Mouse (Mus musculus) adrenal gland, adult 8-10 months (tissue): ENCODE measurements at regions not wholly inside any gene's neighbourhood (a gene's known extent, or its start where the extent isn't known, plus 50 kb on each side); places are given as distances from the start of the nearest gene placed in this dataset.

Experiments used
- DNase-seq: peaks from one replicate; pipeline ENCODE4 v3.0.0; 2022

DNA sequence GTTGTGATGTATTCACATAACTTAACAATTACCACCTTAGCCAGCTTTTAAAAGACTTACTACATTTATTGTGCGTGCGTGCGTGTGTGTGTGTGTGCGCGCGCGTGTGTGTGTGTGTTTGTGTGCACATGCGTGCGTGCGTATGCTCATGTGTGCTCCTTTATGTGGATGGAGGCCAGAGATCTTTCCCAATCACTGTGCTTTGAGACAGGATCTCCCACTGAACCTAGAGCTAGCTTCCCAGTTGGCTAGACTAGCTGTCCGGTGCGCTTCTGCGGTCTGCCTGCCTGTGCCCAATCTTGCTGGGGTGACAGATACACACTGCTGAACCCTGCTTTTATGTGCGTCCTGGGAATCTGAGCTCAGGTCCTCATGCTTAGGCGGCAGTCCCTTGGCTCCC is 50.1 kb upstream of the Arhgap29 start:
- DNase-seq: no peak

DNA sequence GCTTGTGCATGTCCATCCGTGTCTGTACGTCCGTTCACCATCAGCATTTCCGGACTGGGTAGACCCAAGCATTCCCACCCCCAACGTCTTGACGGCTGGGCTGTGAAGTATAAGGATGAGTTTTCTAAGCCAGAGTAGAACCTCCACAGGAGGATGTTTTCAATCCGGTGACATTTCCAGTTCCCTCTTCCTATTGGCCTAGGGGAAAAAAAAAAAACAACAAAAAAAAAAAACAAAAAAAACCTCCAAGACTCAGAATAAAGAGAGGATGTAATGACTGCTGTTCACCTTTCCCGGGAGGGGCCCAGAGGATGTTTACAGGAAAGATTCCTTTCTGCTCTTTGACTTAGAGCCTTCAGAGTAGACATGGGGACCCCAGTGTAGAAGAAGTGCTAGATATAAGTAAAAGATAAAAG is 51.9 kb upstream of the Arhgap29 start:
- no peak for DNase-seq

DNA sequence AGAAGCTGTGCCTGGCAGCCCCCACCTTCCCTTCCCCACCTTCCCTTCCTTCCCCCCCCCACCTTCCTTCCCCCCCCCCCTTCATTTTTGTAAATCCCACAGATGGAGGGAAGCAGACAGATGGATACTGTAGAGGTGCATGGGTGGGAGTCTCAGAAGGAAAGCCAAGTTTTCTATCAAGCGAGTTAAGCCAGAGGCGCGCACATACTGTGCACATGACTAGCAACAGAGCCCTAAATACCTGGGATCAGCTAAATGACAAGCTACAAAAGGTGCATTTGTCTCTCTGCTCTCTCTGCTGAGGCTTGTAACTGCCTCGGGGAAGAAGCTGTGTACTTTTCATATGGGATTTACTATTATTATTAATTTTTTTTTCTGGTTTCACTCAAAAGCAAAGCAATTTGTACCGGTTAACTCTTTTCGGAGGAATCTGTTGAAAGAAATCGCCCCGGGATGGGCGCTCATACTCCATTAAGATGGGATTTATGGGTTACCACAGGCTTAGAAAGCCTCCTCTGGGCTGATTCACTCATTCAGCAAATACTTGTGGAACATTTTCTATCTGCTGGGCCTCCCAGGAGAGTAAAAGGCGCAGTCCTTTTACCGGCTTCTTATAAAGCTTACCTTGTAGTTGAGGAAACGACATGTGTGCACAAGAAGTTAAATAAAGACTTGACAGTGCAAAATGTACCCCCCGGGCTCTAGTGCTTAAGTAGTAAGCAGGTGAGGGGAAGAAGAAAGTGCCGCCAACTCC is 54.3 kb upstream of the Arhgap29 start:
- DNase-seq: no peak

DNA sequence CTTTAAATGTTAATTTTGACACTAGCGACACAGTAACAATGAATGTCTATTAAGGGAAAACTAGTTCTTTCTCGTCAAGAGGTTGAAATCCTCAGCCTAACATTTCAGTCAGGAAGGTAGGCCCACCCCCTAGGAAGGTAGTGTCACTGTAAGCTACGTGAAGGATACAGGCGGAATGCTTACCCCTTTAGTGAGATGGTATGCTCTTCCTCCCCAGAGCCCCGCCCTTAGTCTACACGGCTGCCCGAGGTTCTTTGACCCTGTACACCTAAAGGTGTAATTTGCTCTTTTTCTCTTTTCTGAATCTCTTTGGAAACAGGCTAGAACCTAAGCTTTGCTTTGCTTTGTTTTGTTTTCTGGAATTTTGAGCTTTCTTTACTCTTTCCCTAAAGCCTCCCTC is 58.7 kb upstream of the Arhgap29 start:
- DNase-seq: no peak

DNA sequence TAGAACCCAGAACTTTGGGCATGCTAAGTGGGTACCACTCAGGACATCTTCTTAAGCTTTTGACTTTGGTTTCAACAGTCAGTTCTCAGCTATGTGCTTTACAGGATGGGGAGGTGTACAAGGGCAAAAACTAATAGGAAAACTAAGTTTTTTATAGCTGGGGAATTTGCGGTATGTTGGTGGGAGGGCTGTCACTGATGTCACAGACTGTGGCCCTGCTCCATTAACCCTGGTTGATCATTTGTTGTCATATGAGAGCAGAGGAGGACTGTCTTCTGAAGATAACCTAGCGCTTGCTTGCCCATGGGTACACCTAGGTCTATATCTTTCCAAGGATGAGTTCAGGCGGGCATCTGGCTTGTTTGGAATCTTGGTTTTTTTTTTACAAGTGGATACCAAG is 59.7 kb upstream of the Arhgap29 start:
- no peak for DNase-seq

DNA sequence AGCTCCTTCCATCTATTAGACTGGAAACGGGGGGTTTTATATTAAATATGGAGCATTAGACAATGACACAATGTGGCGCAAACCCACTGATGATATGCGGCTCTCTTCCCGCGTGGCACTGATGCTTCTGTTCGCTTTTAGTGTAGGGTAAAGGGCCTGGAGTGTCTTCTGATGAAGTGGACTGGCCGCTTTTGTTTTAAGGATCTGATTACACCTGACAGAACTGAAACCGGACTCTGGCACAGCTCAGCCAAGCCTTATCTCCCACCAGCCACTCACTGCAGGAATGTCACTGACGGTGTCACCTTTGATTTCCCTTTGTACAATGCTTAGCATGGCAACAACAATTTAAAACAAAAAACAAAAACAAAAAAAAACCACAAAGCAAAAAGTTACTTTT is 61.0 kb upstream of the Arhgap29 start:
- DNase-seq: no peak

DNA sequence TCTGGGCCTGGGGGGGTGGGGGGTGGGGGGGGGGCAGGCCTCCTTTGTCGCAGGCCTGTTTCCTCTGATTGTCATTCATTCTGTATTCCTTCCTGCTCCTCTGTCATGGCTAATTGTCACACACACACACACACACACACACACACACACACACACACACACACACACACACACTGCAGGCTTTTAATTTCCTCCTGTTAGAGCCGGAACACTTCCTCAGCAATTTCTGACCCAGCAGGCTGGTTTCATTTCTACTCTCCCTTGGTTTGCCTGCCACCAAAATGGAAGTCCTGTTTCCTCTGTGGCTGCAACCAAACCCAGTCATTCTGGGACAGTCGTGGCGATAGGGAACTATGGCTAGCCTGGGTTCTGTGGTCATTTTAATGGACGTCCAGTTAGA is 61.8 kb upstream of the Arhgap29 start:
- DNase-seq: no peak

DNA sequence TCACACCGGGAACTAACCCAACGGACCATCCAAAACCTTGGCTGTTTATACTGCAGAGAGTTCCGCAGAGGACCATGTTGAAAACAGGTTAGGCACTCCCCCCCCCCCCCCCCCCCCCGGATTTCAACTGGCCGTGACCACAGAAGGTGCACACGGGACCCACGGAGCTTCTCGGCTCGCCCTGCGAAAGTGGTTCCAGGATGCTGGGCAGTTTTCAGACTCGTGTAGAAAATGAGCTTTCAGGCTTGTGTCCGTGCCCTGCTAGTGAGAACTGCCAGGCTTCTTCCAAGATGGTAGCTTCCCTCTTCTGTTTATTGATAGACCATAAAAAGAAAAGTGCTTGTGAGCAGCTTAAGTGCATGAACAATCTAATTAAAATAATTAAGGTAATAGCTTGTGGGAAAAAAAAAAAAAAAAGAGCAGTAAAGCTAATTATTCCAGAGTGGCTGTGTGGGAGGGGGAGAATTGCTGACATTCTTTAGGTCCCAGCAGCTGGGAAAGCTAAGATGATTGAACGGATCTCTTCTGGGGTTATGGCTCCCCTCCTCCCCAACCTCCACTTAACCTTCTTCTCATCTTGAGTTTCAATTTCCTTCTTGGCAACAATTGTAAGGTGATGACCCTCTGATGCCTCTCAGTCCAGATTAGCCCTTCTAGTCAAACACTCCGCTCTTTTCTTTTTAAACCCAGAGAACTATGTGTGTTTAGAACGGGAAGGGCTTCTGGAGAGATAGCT is 65.3 kb upstream of the Arhgap29 start:
- no peak for DNase-seq

DNA sequence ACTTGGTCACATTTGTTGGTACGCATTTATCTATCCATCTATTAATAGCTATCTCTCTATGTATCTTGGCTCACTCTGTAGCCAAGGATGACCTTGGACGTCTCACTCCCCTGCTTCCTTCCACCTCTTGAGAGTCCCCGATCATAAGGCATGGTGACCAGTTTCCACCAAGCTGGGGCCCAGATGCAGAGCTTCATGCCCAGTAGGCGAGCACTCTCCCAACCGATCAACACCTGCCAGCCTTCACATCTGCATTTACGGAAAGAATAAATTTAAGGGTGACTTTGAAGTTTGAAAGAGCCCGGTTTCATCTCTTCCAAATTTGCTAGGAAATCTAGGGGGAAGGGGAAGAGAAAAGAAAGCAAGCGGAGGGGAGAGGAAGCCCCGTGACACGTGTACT is 66.0 kb upstream of the Arhgap29 start:
- DNase-seq: no peak

DNA sequence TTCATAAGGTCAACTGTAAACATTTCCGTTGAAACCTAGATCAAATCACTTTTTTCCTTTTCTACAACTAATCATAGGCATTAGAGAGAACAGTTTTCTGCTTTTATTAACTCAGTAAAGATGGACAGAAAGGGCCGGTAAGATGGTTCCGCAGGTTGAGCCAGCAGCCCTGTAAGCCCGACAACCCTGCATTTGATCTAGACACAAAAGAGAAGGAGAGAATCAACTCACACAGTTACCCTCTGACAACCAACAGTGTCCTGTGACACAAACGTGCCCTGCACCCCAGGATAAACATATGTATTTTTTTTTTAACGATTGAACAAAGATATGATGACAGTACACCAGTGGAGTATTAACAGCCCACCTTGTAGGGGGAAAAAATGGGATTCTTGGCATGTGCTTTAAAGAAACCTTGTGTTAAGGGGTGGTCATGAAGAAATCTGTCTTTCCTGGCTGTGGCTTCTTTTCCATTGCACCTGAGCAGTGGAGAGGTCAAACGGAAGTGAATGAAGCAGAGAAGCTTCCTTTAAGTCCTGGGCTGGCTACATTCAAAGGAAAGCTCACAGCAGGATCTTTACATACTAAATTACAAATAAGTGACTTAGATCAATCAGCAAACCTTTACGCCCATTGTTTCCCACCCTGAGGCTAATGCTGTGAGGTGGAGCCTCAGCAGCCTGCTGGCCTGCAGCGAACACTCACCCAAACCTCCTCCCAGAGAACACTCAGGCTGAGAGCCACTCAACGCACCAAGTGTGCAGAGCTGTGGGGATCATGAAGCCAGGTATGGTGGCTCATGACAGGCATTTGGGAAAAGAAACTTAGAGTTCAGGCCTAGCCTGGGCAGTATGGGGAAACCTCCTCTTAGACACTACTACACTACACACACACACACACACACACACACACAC is 66.8 kb upstream of the Arhgap29 start:
- DNase-seq: no peak

DNA sequence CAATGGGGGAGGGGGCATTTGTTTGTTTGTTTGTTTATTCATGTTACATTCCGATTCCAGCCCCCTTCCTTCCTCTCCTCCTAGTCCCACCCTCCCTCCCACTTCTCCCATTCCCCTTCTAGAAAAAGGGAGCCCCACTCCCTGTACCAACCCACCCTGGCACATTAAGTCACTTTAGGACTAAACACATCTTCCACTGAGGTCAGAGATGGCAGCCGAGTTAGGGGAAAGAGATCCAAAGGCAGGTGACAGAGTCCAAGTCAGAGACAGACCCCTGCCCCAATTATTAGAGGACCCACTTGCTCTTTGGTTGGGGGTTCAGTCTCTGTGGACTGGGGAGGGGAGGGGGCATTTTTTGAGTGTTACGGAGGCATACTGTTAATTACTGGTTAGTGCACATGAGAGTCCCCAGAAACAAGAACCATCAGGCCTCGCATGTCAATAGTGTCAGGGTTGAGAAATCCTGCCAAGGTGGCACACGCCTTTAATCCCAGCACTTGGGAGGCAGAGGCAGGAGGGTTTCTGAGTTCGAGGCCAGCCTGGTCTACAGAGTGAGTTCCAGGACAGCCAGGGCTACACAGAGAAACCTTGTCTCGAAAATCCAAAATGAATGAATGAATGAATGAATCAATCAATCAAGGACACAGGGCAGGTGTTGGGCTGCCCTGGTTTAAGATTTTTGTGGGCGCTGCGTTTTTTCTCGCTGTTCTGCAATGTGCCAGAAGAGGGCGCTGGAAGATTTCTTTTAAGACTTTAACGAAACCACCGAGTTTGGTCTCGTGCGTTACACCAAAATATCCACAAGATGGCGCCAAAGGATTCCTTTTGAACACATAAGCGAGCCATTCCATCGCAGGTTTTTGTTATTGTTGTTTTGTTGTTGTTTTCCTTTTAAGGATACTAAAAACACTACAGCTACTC is 67.8 kb upstream of the Arhgap29 start:
- DNase-seq: peak; percentile 82

DNA sequence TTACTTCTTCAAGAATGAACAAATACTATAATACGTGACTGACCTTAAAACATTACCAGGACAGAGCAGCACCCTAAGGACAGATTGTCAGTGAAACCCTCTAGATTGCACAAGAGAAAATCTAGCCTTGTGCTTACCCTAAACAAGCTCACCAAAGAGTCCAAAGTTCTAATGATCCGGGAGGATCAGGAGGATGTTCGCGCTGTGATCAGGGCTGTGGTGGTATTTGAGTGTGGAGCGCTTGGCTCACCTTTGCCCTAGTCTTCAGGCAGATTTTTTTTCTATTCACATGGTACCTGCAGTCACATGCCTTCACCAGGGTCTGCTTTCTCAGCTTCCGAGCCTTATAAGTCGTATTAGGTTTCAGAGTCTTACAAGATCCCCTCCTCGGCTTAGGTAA is 65.3 kb upstream of the Abcd3 start:
- no peak for DNase-seq

DNA sequence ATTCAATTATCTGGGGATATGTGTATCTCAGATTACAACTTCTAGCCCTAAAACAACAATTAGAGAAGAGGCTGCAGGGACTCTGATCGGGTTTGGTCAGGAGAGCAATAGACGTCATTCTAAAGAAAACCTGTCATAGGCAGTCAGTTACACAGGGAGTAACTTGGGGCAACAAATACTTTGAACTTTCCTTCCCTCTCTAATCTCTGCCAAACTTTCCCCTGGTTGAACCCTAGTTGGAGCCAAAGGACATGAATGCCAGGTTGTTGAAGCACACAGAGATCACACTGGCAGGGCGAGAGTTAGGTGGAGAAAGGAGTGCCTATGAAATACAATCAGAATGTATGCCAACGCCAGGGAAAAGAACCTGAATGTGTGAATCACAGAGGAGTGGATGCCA is 60.0 kb upstream of the Abcd3 start:
- no peak for DNase-seq

DNA sequence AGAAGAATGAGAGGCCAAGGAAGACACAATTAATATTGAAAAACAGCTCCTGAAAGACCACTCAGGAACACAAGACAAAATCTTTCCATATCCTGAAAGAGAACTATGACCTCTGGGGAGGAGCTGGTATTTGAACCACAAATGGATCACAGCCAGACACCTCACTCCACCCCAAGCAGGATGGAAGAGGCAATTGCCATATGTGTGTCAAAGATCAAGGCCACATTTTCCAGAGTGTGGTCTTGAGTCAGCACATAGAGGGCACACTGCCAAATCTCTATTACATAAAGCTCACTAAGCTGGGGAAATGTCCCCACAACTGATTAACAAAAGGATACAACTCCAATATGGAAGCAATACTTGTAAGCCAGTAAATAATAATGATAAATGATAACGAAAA is 59.5 kb upstream of the Abcd3 start:
- DNase-seq: peak; percentile 63

DNA sequence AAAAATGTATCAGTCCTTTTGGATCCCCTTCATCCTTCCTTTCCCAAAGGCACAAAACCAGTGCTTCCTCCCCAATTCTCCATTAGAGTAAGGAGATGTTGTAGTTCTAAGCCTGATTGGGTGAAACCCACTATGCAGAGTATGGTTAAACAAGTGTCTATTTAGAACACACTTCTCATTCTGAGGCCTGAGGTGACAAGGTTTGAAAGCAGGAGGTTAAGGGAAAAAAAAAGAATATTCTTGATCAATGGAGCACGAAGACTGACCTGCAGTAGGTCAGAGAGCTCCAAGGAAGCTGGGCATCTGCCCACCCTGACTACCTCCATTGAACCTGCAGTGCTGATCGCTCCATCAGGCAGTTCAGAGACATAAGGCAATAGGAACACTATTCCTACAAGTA is 58.5 kb upstream of the Abcd3 start:
- DNase-seq: no peak

DNA sequence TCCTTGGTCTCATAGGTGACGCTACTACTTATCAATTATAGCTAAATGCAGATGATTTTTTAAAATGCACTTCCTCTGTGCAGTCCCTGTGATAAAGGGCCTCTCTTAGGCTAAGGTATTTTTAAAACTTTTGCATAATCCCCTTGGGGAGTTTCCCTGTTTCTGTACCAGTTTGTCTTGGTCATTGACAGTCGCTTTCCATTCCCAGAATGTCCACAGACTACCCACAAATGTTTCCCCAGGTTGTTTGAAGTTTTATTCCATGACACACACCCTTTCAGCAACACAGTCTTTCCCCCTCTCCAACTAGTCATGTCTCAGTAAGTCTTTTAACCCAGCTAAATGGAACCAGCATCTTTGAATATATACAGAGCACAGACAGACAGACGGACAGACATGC is 57.6 kb upstream of the Abcd3 start:
- DNase-seq: no peak

DNA sequence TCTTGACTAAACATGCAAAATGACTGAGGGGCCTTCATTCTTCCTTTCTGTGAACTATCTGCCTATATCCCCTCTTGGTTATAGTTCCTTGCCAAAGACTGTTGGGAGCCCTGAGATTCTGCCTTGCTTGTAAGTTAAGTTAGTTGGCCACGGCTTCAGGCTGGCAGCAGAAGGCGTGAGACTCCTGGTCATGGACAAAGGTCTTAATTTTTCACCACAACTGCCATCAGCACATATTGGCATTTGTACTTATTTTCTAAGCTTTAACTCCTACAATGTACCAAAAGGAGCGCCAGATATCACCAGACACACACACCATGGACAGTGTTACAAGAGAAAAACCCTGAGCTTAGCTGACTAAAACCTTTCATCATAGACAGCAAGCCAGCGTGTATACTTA is 56.7 kb upstream of the Abcd3 start:
- DNase-seq: no peak

DNA sequence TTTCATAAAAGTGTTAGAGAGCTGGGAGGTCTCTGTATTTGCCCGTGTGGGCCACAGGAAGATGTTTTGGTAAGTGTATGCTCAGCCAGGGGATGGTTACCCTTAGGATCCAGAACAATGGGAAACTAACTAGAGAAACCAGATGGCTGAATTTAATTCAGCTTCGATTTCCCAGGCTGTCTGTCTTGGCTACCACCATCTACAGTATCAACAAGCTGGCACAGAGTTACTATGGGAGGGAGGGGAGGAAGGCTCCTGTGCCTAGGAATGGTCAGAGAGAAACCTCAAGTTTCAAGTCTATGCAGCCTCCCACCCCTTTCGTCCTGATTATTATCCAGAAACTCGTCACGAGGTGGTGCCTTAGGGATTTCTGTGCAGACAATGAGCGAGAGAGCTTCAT is 55.6 kb upstream of the Abcd3 start:
- DNase-seq: no peak

DNA sequence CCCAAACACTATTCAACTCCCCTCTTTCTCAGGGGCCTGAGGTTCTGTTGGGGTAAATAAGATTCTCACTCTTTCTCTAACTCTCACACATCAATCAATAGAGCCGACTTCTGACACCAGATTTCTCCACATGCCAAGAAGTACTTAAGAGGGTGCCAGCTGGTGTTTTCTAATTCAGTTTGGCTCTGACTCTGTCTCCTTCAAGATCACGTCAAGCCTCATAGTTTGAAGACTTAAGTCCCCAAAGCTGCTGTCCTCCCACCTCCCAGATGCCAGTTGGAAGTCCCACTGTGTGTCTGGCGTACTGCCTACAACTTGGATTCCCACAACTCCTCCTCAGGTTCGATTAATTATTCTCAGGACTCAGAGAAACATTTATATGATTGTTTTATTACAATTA is 54.6 kb upstream of the Abcd3 start:
- no peak for DNase-seq

DNA sequence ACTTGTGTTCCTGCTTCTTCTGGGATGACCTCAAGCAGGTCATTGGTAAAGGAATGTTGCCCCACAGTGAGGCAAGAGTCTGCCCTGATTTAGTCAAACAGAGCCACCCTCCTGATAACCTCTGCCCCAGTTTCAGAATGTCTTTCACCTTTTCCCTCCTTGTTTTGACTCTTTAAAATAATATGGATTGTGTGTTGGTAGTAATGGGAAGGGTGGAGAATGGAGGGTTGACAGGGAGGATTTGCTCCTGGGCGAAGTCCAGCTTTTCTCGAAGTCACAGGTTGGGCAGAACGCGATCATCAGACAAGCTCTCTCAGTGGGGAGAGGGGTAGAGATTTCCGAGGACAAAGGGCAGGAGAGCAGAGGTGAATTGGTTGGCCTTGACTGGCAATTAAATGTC is 52.2 kb upstream of the Abcd3 start:
- no peak for DNase-seq

DNA sequence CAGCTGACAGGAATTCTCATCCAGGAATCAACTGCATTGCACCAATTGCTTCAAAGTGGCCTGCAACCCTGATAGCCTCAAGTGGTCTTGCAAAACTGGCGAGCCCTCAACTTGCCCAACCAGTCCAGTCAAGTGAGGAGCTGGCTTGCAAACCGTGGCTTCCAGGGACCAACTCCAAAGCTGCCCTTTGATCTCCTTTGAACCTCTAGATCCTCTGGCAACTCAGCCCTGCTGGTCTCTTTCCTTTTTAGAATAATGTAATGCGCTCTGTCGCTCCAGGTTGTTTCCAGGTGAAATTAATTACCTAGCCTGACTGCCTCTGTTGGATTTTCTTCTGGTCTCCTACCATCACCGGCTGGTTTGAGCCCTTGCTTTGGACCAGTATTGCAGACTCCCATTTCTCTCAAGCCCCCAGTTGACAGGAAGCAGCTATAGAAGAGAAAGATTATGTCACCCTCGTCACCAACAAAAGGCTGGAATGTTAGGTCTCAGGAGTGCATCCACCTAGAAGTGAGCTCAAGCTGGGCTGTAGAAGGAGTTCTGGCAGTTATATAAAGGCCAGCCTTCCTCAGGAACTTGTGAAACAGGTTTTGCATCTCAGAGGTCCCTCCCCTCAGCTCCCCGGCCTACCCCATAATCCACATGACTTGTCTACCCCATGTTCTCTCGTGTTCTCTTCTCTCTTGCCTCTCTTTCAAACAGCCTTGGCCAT is 49.8 kb upstream of the Abcd3 start:
- no peak for DNase-seq
